Mouse (Mus musculus): ENCODE data around the gene Adgrf2. TPM values are rescaled to one million over a fixed set of nuclear protein-coding genes. Genes with fewer than 3 reads are reported as not detected.
A peak's percentile ranks its signal among the peaks of the same experiment; 100 is the strongest.

Gene Adgrf2
- total RNA-seq (2022) = 1 to 10 TPM in 2 of 4 experiments, under 1 TPM in 2; 0.37 to 1.5 (median 0.85) TPM

- no peak for DNase-seq (ENCODE audit: low spot score in 2 of 2)
Measured at GRCm38 (mm10) chr17:42741801-42742217, at the start of gene Adgrf2. Adgrf2 (minus strand) TSS chr17:42742179.

DNA sequence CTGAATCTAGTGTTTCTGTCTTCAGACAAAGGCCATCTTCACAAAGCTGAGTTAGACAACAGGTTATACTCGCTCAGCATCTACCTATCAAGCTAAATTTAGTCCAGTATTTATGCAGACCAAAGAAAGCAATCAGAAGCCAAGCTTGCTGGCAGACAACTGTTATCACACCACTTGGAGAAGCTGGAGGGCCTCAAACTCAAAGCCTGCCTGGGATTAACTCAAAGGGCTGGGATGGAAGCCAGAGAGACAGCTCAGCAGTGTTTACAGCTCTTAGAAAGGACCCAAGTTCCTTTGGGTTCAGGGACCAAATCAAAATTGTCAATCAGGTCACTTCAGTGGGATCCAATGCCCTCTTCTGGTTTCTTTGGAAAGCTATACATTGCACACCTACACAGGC is 48.8 kb upstream of the Adgrf2 start:
- DNase-seq (ENCODE audit: low spot score in 2 of 2) = no peak

DNA sequence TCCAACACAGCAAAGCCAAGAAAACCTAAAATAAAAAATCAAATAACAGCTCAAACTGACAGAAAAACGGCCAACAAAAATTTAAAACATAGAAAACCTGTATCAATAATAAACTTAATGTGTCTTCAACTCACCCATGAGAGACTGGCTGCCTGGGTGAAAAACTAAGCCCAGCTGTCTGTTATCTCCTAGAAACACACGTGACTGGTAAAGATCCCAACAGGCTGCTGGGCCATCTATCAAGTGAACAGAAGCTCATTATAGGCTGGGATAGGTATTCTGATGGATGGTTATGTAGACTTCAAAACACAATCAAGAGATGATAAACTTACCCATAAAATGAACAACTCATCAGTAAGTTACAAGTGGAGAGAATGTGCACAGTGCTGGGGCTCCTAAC is 47.7 kb upstream of the Adgrf2 start:
- no peak for DNase-seq (ENCODE audit: low spot score in 2 of 2)

DNA sequence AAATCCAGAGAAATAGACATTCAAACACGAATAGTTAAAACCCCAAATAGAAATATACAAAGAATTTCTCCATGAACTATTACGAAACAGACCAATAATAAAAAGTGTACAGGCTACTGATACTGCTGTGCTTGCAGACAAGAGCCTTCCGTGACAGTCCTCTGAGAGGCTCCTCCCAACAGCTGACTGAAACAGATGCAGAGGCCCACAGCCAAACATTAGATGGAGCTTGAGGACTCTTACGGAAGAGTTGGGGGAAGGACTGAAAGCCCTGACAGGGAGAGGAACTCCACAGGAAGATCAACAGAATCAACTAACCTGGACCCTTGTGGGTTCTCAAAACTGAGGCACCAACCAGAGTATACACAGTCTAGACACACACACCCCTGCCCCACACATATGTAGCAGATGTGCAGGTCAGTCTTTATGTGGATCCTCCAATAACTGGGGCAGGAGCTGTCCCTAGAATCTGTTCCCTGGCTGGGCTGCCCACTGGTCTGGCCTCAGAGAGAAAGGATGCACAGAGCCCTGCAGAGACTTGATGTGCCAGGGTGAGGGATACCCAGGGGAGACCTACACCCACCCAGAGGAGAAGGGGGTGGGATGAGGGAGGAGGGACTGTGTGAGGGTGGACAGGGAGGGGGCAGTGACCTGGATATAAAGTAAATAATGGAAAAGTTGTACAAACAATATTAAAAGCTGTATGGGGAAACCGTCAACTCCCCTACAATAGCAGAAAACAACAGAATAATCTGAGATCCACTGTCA is 46.9 kb upstream of the Adgrf2 start:
- DNase-seq (ENCODE audit: low spot score in 2 of 2) = no peak

DNA sequence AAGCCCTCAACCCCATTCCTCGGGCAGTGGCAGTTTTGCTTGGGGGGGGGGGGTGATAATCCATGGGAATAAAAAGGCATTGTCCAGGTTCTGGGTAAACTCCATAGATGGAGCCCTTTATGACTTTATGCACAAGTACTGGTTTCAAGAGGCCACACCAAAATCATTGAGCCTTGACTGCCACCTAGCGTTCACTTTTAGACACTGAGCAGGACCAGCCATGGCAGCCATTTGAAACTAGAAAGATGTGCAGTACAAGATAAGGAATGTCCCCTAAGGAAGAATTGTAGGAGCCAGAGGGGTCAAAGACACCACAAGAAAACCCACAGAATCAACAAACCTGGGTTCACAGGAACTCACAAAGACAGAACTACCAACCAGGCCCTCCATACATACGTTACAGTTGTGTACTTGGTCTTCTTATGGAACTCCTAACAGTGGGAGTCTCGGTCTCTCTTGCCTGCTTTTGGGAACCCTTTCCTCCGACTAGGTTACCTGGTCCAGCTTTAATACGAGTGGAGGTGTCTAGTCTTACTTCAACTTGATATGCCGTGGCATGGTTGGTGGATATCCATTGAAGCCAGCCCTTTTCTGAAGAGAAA is 40.3 kb upstream of the Adgrf2 start:
- peak; percentile 34 to 59 for DNase-seq (ENCODE audit: low spot score in 2 of 2)

DNA sequence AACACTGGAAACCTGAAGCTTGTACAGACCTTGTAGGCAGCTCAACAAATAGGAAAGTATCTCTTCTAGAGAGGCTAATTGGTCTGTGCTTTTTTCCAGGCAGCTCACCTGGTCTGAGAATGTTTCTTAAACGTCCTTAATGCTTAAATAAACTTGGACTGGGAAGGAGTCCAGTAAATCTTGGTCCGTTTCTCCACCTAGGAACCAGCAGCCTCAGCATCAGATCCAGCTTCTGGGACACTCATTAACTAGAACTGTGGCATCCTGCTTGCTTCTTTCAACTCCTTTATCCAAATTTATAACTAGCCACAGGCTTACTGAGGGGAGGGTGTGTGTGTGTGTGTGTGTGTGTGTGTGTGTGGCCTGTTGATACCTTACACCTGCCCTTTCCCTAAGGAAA is 11.8 kb upstream of the Adgrf2 start:
- no peak for DNase-seq (ENCODE audit: low spot score in 2 of 2)

DNA sequence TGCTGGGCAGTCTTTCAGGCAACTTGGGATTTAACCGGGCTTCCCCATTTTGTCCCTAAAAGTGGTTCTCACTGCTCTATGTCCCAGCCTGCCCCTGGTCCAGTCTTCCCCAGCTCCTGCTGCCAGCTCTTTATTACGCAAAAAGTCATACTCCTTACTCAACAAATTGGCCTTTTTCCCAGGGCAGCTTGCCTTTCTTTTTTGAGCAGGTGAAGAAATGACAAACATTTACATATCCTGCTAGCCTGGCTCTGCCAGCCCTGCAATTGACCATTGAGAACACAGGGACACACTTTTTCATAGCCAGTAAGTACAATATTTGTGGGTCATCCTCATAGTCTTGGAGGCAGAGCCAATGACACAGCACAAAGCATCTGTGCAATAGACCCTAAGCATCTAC is 10.2 kb upstream of the Adgrf2 start:
- DNase-seq (ENCODE audit: low spot score in 2 of 2) = no peak

- no peak for DNase-seq (ENCODE audit: low spot score in 2 of 2)
Measured at GRCm38 (mm10) chr17:42745657-42746420, 3.9 kb upstream of the Adgrf2 start.

- DNase-seq (ENCODE audit: low spot score in 2 of 2) = no peak
Measured at GRCm38 (mm10) chr17:42742823-42743222, 844 bp upstream of the Adgrf2 start.

- no peak for DNase-seq (ENCODE audit: low spot score in 2 of 2)
Measured at GRCm38 (mm10) chr17:42738794-42739193, 3.2 kb downstream of the Adgrf2 start.

DNA sequence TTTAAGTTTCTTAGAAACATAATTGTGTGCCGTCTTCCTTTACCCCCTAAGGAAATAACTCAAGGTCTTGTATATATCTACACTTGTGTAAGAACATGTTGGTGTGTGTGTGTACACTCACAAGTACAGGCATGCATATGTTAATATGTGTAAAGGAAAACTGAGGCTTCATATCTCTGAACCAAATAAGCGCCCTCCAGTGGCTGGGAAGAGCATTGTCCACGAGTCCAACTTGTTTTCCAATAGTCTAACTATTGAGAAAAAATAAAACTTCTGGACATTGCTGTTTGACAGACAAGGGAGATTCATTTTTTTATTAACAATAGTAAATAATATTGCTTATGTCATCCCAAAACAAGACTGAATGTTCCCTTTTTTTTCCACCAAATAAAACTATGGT is 24.8 kb downstream of the Adgrf2 start:
- DNase-seq (ENCODE audit: low spot score in 2 of 2) = no peak

GRCm38 (mm10) chr17:42714991-42715390 is 27.0 kb downstream of the Adgrf2 start:
- DNase-seq (ENCODE audit: low spot score in 2 of 2) = no peak

DNA sequence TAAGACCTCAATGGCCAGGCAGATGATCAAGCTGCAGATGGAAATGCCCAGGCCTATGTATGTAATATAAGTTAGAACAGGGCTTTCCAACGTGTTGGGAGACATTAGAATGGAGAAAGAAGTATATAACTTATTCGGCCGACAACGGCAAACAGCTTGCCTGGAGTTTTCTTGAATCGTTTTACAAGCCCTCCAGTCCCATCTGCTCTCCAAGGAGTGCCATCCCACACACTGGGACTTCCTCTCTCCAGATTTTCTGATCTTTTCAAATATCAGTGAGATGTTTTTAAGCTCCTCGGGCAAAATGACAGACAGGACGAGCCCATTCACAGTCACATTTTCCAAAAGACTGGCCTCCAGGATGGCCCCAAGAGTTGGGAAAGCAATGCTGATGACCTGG is 31.3 kb downstream of the Adgrf2 start:
- DNase-seq (ENCODE audit: low spot score in 2 of 2) = peak in 1 of 2 experiments; percentile 15

- DNase-seq (ENCODE audit: low spot score in 2 of 2) = no peak
Measured at GRCm38 (mm10) chr17:42705611-42706010, 36.4 kb downstream of the Adgrf2 start.

- peak in 1 of 2 experiments; percentile 34 for DNase-seq (ENCODE audit: low spot score in 2 of 2)
Measured at GRCm38 (mm10) chr17:42702198-42702597, 39.8 kb downstream of the Adgrf2 start.

- peak; percentile 10 to 64 for DNase-seq (ENCODE audit: low spot score in 2 of 2)
Measured at GRCm38 (mm10) chr17:42694730-42695129, 47.2 kb downstream of the Adgrf2 start.

DNA sequence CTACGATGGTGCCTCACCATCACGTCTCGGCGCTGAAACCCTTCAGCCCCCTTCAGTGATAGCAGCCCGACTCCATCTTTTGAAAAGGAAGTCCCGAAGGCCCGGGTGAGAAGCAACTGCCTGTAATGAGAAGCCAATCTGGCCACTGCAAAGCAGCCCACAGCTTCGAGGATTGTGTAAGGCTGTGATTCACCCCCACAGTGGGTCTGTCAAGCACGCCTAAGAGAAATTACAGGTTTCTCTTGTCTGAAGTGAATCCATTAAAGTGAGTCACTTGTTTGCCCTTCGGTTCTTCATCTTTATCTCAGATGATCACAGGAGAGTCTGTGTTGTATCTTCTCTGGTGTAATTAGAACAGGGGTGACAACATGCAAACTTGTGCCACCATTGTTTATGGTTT is 49.8 kb downstream of the Adgrf2 start, which contains the start of gene Adgrf4:
Adgrf4 (minus strand) TSS at position 149 of the 400 bp plus-strand sequence.
- peak in 1 of 2 experiments; percentile 19 for DNase-seq (ENCODE audit: low spot score in 2 of 2)

- no peak for DNase-seq (ENCODE audit: low spot score in 2 of 2)
Measured at GRCm38 (mm10) chr17:42690531-42690930, 51.4 kb downstream of the Adgrf2 start.

Data from left cerebral cortex, adult 8-10 months (tissue).